Mouse (Mus musculus) lung, embryonic 14.5 days (tissue): ENCODE measurements around the gene Ctsc. TPM values are rescaled to one million over a fixed set of nuclear protein-coding genes. Genes with fewer than 3 reads are reported as not detected.
A peak's percentile ranks its signal among the peaks of the same experiment; 100 is the strongest.

Source experiments
- ATAC-seq: fragments of 200-750 bp; cut with Nextera tagmentation; 2 replicates; pipeline ENCODE4 v1.8.0; 2017; ENCODE audit warnings: mild to moderate bottlenecking, moderate TSS enrichment, moderate library complexity; ENCODE audit not compliant: insufficient read depth
- DNase-seq: peaks from one replicate; pipeline ENCODE4 v3.0.0-alpha.2; 2015
- H3K27ac ChIP-seq: fragments of 300-500 bp; sonication (generic); 2 replicates; pipeline ENCODE4 v1.5.1; 2014; ENCODE audit warnings: low read depth, mild to moderate bottlenecking, moderate library complexity
- H3K27me3 ChIP-seq: fragments of 300-500 bp; sonication (generic); 2 replicates; pipeline ENCODE4 v1.6.1; 2014; ENCODE audit warnings: low read length, control low read depth; ENCODE audit not compliant: insufficient read depth
- H3K36me3 ChIP-seq: fragments of 300-500 bp; sonication (generic); 2 replicates; pipeline ENCODE4 v1.6.1; 2014; ENCODE audit warnings: control low read depth; ENCODE audit not compliant: insufficient read depth
- H3K4me1 ChIP-seq: fragments of 300-500 bp; sonication (generic); 2 replicates; pipeline ENCODE4 v1.6.1; 2014; ENCODE audit warnings: antibody characterized with exemption, control low read depth; ENCODE audit not compliant: insufficient read depth
- H3K4me2 ChIP-seq: fragments of 300-500 bp; sonication (generic); 2 replicates; pipeline ENCODE4 v1.6.1; 2014; ENCODE audit warnings: mild to moderate bottlenecking
- H3K4me3 ChIP-seq: fragments of 300-500 bp; sonication (generic); 2 replicates; pipeline ENCODE4 v1.5.1; 2014; ENCODE audit warnings: low read depth, low read length
- H3K9ac ChIP-seq: fragments of 300-500 bp; sonication (generic); 2 replicates; pipeline ENCODE4 v1.6.1; 2014
- H3K9me3 ChIP-seq: fragments of 300-500 bp; sonication (generic); 2 replicates; pipeline ENCODE4 v1.6.1; 2016; ENCODE audit warnings: low read depth, low read length, control low read depth
- CTCF ChIP-seq: IDR thresholded peaks from 2 replicates; pipeline ENCODE4 v1.5.1; 2016; ENCODE audit warnings: antibody characterized with exemption, low read depth
- WGBS: fragments of 180-500 bp; shearing (Covaris S2); extraction: QIAGEN DNeasy Blood & Tissue Kit; methylation state at CpG from one replicate; pipeline ENCODE4 v1.1.7; 2014; 5-methylcytosine and 5-hydroxymethylcytosine counted together
- polyA plus RNA-seq: library from polyadenylated mRNA; unstranded; fragments of >200 nt; fragmentation: Nextera tagmentation; extraction: Ambion mirVana; gene quantifications from 2 replicates; pipeline ENCODE4 v1.2.1, GENCODE M21; 2014

The Ctsc gene
- polyA plus RNA-seq, 1 experiment from 2014 or later, result 92.6 TPM

DNA sequence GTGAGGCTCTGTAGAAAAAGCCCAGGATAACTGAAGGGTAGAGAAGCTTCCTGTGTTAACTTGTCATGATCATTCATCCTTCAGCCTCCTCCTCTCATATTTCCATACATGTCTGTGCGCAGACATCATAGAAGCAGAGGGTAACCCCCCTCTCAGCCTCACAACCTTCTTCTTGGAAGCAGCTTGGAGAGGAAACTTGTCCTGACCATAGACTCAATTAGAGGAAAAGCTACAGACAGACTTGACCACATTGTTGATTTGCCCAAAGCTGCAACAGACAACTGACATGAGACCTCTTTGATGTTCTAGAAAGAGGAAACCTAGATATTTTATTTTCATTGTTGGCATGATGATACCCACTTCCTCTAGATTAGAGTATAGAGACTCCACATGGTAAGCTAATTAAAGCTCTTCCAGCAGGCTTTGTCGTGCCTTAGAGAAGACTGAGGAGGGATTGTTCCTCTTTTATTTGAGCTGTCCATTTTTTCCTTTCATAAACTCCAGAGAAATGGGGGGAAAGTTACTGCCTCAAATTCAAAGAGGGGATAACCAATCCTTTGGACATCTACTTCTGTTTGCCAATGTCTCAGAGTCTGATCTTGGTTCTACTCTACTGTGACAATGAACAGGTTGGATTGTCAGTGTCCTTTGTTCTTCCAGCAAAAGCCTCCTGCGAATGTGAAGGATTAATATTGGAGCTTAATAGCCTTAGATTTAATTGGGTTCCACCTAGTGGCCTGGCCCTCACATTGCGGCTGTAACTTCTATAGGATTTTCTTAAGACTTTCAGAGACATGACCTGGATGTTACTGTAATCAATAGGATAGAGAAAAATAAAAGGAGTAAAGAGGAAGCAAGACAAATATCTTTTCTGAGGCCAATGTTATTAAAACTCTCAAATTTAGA, 79.2 kb downstream of the Ctsc start:
- no peaks in the 10 kb centered on the region for H3K27me3 ChIP-seq
- H3K4me3 ChIP-seq, result no peak overlapping the region
- TF ChIP-seq CTCF, result peak; percentile 71
- no peaks in the 10 kb centered on the region for H3K4me1 ChIP-seq
- WGBS, result 41% methylated on average over 4 of the region's 4 CpGs
- H3K4me2 ChIP-seq, result no peak overlapping the region
- ATAC-seq (no peak), DNase-seq (peak; percentile 80)
- no peak overlapping the region for H3K27ac ChIP-seq
- no peak overlapping the region for H3K9ac ChIP-seq
- no peaks in the 10 kb centered on the region for H3K36me3 ChIP-seq
- no peaks in the 10 kb centered on the region for H3K9me3 ChIP-seq

DNA sequence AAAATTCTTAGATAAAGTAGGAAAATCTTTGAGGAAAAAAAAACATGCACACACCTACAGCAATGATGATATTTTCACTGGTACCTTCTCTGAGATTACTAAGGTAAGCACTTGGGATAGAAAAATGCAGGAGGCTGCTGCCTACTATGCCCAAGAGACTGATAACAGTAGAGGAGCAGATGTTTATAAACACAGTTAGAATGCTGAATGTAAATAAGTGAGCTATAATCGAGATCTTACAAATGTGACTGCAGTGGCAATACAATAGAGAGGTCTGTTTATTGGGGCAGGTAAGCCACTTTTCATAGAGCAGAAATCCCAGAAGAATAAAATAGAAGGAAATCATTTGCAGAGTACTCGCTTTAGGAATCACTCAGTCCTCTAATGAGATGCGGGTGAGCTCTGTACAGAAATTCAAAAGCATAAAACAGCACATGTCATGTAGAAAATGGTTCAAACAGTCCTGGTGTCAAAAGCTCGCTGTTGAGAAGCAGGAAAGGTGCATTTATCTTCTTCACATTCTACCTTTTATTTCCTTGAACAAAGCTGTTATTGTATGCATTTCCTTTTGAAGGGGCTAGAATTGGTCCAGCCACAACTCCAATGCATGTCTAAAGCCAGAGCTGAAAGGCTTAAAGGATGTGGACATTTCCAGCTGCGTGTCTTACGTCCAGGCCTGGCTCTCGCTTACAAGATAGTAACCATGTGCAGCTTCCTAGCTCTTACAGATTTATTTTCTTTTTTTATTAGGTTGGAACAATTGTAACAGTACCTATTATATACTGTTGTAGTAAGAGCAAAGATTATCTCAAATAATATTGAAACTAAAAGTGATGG, 80.4 kb downstream of the Ctsc start:
- H3K27ac ChIP-seq, result no peak overlapping the region
- H3K9ac ChIP-seq, result no peak overlapping the region
- WGBS, result 68% methylated on average over 7 of the region's 7 CpGs
- H3K9me3 ChIP-seq, result no peaks in the 10 kb centered on the region
- no peaks in the 10 kb centered on the region for H3K27me3 ChIP-seq
- H3K4me3 ChIP-seq, result no peak overlapping the region
- no peak for DNase-seq
- H3K36me3 ChIP-seq, result no peaks in the 10 kb centered on the region
- H3K4me1 ChIP-seq, result no peaks in the 10 kb centered on the region
- ATAC-seq, result no peak
- no peak overlapping the region for H3K4me2 ChIP-seq
- no peak for TF ChIP-seq CTCF

Other genes starting within 250 kb of the Ctsc start
- gene Rab38, start 152.2 kb downstream of the Ctsc start, polyA plus RNA-seq, result 18.9 and 19.0 TPM in 2 replicates